Mouse (Mus musculus): ENCODE measurements around the gene Ccl25. TPM values are rescaled to one million over a fixed set of nuclear protein-coding genes. Genes with fewer than 3 reads are reported as not detected.
A peak's percentile ranks its signal among the peaks of the same experiment; 100 is the strongest.
"Not testable (repeated sequence)": the region's sequence is repeated elsewhere in the genome, so short reads cannot be mapped to it uniquely, and the experiment has no call there.

Ccl25 gene
- total RNA-seq, 4 experiments from 2014 or later = 6.1 to 12.3 (median 10.1) TPM

DNA sequence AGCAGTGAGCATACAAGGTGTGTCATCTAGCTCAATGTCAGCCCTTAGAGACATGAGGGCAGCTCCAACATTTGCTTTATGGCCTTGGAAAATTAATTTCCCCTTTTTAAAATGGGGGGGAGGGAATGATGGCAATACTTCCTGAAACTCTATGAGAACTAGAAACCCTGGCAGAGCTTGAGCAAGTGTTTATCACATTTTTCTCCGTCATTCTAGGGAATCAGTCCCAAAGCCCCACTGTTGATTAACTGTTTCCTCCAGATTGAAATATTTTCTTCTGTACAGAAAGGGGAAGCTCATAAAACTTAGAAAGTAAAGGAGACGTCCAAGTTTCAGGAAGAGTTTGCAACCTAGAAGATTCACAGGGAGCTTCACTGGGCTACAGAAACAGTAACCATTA is 10.7 kb downstream of the Ccl25 start:
- DNase-seq (ENCODE audit: low spot score in 2 of 2) = no peak

DNA sequence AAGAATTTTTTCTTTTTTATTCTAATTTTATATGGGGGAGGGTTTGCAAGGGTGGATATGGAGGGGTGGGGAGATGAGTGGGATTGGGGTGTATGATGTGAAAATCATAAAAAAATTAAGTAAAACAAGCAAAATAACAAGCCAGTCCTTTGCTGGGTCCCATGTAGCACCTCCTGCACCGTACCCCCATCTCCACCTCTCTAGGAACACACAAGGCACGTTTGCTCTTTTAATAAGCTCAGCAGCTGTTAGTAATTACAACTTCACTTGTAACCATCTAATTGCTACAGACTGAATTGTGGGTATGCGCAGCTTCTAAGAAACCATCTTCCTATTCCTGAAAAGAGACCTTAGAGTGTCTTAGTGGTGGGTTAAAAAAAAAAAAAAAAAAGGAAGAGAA is 15.2 kb downstream of the Ccl25 start:
- no peak for DNase-seq (ENCODE audit: low spot score in 2 of 2)

DNA sequence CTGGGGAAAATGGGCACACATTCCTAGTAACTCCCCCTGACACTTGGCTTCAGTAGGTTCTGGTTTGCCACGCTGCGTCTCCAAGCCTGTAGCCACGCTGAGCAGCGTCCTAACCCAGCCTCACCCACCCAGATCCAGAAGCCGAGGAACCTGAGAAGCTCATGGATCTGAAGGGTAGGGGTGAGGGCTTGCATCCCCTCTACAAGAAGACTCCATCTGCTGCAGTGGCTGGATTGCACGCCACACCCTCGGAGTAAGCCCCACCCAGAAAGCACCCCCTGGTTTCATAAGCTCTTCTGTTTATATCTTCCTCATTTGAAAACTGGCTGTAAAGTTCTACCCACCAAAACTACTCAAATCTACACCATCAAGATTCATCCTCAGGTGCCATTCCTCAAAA is 22.7 kb downstream of the Ccl25 start:
- DNase-seq (ENCODE audit: low spot score in 2 of 2) = no peak

DNA sequence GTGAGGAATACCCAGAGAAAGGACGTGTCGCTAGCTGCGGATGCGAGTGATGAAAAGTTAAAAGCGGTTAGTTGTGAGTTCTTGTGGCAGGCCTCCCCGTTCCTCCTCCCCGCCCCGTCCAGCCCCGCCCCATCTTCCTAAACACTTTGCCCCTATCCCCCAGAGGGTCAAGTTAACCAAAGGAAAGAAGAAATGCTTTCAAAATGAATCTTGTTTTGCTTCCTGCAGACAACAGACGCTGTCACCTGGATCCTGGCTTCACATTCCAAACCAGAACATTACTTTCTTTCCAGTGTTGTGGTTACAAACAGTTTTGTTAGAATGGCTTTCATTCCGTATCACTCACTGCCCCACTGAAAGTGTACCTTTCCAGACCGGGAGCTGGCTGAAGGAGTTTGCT is 23.3 kb downstream of the Ccl25 start:
- no peak for DNase-seq (ENCODE audit: low spot score in 2 of 2)

DNA sequence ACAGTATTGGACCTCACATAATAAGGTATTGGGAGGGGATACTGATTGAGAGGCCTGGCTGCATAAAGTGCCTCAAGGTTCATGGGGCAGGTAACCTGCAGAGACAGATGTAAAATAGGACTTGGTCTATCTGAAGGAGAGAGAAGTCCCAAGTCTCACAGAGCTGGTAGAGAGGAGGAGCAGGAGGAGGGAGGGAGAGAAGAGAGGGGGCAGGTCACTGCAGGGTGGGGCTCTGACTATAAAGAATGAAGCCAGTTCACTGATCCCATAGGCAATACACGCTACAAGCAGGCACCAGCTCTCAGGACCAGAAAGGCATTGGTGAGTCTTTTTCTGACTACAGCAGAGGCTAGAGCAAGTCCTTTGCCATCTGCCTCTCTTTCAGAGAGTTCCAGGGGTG is 24.3 kb downstream of the Ccl25 start:
- DNase-seq (ENCODE audit: low spot score in 2 of 2) = no peak

DNA sequence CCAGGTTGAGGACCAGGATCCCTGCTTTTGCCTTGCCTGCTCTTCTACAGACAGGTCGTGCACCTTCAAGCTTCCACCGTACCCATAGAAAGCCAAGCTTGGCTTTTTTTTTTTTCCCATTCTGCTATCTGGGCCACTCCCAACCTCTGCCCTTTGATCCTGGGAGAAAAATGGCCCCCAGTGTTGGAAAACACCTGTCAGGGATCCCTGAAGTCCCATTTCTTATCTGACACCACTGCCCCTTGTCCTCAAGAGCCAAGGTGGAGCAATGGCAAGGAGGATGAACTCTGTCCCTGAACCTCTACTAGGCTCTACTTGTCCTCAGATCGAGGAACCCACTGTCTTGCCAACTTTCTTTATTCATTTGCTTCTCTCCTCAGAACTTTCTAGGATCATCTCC is 25.6 kb downstream of the Ccl25 start:
- no peak for DNase-seq (ENCODE audit: low spot score in 2 of 2)

DNA sequence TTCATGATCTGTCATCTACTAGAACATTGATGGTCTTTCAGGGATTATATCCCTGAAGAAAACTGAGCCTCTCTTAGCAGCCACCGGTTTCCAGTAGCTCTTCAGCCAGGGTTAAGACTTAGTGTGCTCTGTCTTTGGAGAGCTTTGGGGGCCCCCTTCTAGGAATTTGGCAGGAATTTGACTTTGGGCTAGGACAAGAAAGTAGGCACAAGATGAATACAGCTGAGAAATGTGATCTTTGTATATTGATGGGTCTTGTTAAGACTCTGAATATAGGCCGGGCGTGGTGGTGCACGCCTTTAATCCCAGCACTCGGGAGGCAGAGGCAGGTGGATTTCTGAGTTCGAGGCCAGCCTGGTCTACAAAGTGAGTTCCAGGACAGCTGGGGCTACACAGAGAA is 27.6 kb downstream of the Ccl25 start:
- not testable (repeated sequence) for DNase-seq (ENCODE audit: low spot score in 2 of 2)

DNA sequence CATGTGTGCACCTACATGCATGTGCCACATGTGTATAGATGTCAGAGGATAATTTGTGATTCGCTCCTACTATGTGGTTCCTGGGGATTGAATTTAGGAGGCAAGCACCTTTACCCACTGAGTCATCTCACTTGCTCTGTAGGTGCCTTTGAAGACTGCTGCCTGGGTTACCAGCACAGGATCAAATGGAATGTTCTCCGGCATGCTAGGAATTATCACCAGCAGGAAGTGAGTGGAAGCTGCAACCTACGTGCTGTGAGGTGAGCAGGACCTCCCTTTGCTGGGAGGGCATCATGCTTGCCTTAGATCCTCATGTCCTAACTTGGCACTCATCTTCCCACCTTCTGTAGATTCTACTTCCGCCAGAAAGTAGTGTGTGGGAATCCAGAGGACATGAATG is 28.7 kb downstream of the Ccl25 start:
- DNase-seq (ENCODE audit: low spot score in 2 of 2) = no peak

DNA sequence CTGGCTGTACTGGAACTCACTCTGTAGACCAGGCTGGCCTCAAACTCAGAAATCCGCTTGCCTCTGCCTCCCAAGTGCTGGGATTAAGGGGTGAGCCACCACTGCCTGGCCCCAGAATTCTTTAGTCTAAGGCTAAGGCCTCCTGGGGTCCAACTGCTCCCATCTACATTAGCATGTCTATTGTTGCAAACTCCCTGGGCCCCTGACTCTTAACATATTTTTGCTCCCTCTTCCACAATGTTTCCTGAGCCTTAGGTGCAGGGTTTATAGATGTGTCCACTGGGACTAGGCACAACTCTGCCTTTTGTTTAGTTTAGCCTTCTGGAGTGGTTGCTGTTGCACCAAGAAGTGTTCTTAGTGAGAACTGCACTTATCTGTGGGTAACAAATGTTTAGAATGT is 29.5 kb downstream of the Ccl25 start:
- DNase-seq (ENCODE audit: low spot score in 2 of 2) = no peak

DNA sequence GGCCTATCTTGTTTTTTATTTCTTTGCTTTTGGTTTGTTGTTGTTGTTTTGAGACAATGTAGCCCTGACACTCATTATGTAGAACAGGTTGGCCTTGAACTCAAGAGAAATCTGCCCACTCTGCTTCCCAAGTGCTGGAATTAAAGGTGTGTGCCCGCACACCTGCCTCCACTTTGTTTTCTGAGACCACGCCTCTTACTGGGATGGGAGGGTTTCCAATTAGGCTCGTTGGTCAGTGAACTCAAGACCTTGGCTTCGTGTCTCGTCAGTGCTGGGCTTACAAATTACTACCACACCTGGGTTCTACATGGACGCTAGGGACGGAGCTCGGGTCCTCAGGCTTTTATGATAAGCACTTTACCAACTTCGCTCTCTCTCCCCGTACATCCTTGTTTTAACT is 30.4 kb downstream of the Ccl25 start:
- no peak for DNase-seq (ENCODE audit: low spot score in 2 of 2)

DNA sequence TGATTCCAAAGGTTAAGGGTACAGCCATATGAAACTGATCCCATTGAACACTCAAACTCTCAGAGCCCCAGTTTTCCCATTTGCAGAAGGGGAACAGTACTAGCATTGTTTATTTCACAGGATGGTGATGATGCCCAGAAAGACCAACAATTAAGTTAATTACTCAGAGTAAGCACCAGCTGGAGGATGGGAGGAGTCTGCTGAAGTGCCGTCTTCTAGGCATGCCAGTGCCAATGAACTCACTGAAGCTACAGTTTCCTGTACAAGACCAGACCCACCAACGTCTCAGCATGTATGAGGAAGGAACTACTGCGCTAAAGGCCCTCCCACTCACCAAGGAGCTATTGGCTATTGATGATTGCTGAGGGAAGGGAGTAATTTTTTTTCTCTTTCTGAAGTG is 34.4 kb downstream of the Ccl25 start:
- DNase-seq (ENCODE audit: low spot score in 2 of 2) = no peak

DNA sequence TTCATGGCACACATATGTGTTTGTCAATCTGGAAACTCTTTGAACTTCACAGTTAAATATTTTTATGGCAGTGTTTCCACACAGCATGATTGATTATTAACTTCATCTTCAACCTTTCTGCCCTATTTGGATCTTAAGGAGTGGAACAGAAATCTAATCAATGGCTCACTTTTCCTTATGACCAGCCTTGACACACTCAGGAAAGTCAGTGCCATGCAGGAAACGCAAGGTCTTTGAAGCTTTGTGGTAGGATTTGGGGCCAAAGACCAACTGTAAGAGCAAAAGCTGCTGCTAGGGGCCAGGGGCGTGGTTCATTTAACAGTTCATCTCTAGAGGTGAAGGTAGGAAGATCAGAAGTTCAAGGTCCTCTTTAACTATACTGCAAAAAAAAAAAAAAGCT is 35.9 kb downstream of the Ccl25 start:
- no peak for DNase-seq (ENCODE audit: low spot score in 2 of 2)

DNA sequence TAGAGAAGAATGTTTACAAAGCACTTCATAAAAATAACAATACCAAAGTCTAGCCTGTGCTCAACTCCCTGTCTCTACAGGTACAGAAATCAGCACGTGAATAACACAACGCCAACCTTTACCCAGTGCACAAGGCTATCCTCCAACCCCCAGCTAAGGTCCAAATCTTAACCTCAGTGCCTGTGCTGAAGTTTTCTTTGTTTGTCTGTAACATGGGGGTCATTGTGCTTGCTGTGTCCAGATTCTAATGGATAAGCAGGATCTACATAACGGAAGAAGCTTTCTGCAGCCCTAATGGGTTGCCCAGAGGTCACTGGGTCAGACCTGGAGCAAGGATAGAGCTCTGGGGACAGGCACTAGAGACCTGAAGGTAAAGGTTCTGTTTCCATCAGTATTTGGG is 41.2 kb downstream of the Ccl25 start:
- no peak for DNase-seq (ENCODE audit: low spot score in 2 of 2)

DNA sequence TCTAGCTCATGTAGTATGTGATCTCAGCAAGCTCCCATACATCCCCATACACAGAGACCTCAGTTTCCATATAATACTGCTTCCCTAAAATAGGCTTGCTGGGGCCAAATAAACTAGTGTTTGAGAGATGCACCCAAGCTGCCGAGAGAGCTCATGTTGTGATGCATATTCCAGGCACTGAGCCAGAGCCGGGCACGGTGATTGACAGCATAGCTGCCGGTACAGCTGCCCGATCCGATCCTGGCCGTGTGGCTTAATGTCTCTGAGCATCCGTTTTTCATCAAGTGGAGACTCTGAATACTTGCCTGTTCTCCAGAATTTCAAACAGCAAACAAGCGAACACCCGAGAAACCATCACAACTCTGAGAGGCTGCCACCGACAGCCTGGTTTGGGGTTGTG is 42.8 kb downstream of the Ccl25 start:
- DNase-seq (ENCODE audit: low spot score in 2 of 2) = peak; percentile 39 to 69

DNA sequence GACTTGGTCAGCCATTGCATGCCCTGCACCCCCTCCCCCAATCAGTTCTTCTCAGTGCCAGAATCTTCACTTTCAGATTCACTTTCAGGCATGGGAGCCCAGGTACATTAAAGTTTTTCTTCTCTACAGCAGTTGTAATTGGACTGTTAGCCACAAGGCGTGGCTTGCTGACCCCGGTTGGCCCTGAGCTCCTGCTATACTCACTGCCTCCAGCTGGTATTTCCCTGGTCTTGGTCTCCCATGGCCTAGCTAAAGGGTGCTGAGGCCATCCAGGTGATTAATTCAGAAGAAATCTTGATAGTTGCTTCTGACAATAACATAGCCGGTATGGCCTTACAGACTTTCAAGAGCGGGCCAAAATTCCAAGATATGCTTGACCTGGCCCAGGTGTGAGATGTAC is 43.5 kb downstream of the Ccl25 start:
- DNase-seq (ENCODE audit: low spot score in 2 of 2) = no peak

DNA sequence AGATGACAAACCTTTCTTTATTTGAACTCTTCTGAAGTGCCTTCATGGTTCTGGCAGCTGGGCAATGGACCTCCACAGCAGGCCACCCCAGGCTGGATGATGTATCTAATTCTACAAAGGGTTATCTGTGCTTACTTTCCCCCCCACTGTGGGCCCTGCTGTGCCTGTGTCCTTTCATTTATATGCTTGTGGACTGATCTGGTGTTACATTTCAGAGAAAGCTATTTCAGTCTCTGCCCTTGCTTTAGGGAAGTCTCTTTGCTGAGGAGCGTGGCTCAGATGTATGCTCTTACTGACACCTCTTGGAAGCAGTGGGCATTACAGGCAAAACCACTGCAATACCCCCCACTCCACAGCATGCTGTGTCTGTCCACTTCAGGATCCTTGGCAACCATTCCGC is 45.1 kb downstream of the Ccl25 start:
- peak; percentile 55 to 65 for DNase-seq (ENCODE audit: low spot score in 2 of 2)

DNA sequence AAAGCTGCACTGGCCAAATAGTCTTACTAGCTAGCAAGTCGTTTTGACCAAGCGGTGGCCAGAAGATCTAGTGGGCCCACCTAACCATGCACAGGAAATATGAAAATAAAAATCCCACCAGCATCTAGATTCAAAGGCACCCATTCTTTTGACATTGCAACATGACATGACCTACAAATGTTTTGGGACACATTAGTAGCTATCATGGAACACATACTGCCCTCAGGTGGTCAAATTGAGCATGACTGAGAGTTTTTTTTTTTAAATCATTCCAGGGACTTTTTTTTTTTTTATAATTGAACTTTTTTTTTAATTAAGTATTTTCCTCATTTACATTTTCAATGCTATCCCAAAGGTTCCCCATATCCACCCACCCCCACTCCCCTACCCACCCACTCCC is 47.6 kb downstream of the Ccl25 start:
- no peak for DNase-seq (ENCODE audit: low spot score in 2 of 2)

DNA sequence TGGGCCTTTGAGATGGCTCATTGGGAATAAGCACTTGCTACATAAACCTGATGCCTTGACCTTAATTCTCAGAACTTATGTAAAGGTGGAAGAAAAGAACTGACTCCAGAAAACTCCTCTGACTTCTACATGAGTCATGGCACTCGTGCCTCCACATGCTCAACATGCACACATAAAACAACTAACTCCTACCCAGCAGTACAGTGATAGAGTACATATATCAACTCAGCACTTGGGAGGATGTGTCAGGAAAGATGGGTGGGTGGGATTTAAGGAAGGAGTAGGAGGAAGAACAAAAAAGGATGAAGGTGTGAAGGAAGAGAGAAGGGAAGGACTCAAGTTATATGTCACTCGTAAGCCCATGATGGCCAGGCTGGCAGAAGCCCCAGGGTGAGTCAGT is 76.4 kb downstream of the Ccl25 start:
- no peak for DNase-seq (ENCODE audit: low spot score in 2 of 2)

DNA sequence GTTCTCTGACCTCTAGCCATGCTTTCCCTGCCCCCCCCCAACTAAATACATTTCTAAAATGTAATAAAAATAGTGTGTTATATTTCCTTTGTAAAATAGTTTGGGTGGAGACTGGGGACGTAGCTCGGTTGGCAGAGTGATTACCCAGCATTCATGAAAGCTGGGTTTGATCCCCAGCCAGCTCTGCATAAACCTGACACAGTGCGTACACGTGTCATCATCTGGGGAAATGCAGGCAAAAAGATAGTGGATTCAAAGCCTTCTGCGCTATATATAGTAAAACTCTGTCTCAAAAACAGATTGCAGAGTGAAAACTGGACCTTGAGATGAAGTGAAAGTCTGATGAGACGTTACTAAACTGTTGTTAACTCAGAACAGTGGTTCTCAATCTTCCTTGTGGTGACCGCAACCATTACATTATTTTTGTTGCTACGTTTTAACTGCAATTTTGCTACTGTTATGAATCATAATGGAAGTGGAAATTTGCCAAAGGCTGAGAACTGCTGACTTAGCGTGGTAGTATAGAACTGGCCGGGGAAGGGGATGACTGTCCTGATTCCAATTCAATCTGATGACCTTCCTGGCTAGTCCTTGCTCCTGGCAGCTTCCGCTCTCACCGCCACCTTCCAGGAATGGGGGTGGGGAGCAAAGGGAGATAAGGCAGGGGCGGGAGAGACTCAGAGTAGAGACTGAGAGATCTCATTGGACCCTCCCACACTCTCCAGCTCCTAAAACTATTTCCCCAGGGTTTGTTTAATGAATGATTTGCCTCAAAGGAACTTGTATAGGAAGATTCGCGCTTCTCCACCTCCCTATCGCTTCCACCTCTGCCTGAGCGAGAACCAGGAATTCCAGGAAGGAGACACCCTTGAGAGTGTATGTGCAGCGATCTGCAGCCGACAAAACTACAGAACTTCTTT is 79.2 kb downstream of the Ccl25 start:
- no peak for DNase-seq (ENCODE audit: low spot score in 2 of 2)

DNA sequence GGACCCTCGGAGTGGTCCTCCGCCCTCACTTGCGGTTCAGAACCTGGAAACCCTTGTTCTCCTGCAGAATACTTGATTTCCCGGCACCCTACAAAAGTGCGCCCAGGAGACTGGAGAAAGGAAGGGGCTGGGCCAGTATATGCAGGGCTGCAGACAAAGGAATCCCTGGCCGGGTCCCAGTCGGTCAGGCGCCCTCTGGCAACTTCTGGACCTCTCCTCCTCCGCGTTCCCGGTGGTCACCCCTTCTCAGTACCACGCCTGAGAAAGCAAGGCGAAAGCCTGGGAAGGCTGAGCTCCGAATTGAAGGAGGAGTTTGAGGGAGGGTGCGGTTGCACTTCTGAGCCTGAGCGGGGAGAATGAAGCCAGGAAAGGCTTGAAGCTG is 79.9 kb downstream of the Ccl25 start:
- no peak for DNase-seq (ENCODE audit: low spot score in 2 of 2)

DNA sequence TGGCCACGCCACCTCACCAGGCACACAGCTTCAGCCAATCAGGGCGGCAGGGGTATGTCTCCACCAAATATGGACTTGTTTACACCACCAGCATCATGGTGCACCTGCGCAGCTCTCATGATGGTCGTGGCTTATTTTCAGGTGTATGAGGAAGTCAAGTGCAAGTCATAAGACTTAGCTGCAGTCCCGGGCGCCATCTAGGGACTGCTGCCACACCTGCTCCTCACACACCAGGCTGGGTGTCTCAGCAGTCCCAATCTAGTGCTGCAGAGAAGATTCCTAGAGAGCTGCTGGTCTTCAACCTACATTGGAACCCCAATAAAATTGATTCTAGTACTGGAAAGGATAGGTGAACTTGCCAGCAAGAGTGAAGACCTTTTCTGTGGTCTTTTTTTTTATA is 83.4 kb downstream of the Ccl25 start:
- DNase-seq (ENCODE audit: low spot score in 2 of 2) = not testable (repeated sequence)

Data from gastrocnemius, adult 8-10 months (tissue).